Mouse (Mus musculus) bone marrow, adult 2 months (tissue): ENCODE measurements at regions not wholly inside any gene's neighbourhood (a gene's known extent, or its start where the extent isn't known, plus 50 kb on each side); places are given as distances from the start of the nearest gene placed in this dataset.
"Not testable (repeated sequence)": the region's sequence is repeated elsewhere in the genome, so short reads cannot be mapped to it uniquely, and the experiment has no call there.

ENCODE experiments used
- H3K27ac ChIP-seq: fragments of 200-500 bp; 2 replicates; pipeline ENCODE4 v1.5.1; 2012; ENCODE audit warnings: low read depth, mild to moderate bottlenecking, control low read depth, inconsistent platforms, low read length; ENCODE audit not compliant: control insufficient read depth, poor library complexity, insufficient read depth
- H3K4me1 ChIP-seq: fragments of 200-500 bp; 2 replicates; pipeline ENCODE4 v1.6.1; 2011; ENCODE audit warnings: low read length; ENCODE audit not compliant: control insufficient read depth, insufficient read depth
- H3K4me3 ChIP-seq: fragments of 200-500 bp; replicated peaks from 2 replicates; pipeline ENCODE3; 2011; ENCODE audit warnings: mild to moderate bottlenecking, low read depth, low read length, control low read depth; ENCODE audit not compliant: control insufficient read depth
- CTCF ChIP-seq: fragments of 200-500 bp; IDR thresholded peaks from 2 replicates; pipeline ENCODE4 v1.5.1; 2011; ENCODE audit warnings: low read length, control low read depth; ENCODE audit not compliant: control insufficient read depth, insufficient read depth
- POLR2A ChIP-seq: fragments of 200-500 bp; IDR thresholded peaks from 2 replicates; pipeline ENCODE4 v1.6.1; 2011; ENCODE audit warnings: low read depth, mild to moderate bottlenecking, control low read depth, low read length, borderline replicate concordance; ENCODE audit not compliant: control insufficient read depth
- WGBS: fragments of 180-500 bp; shearing (Covaris S2); methylation state at CpG from one replicate; pipeline ENCODE4 v1.1.7; 2018; 5-methylcytosine and 5-hydroxymethylcytosine counted together

DNA sequence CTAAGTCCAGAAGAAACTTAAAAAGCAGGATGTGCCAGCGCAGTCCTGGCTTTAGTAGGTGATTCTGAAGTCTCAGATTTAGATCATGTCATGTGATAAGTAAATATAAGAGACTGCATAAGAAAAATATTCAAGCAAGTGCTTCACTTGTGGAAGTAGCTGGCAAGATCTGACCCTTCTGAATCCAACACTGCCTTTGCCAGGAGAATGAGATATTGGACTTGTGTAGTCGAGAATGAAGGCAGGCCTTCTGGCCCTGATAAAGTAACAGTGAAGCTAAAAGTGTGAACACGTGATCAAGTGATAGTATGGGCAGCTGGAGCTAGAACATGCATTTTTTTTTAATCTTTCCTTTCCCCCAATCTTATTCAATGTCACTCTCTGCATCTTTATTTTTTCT lies 455.6 kb downstream of the Ets1 start:
- Histone ChIP-seq H3K27ac (no peak overlapping the region), H3K4me1 (no peaks in the 10 kb centered on the region), H3K4me3 (no peak overlapping the region)
- 73% methylated on average over 3 of the region's 3 CpGs for WGBS
- TF ChIP-seq POLR2A, result no peak
- TF ChIP-seq CTCF, result no peak

DNA sequence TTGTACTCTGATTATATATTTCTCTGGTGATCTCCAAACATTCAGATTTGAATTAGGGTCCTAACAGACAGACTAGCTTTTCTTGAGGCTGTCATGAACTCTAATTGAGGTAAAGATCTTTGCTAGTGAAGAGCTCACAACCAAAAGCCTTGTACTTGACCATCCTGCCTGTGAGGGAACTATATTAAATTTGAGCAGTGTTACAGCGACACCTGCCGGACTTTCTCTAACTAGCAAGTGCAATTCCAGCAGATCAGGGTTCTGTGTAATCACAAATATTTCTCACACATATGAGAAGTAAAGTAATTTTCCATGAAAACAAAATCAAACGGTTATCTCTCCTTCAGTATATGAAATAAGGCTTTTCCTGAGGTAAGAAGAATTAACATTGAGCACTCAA lies 459.6 kb downstream of the Ets1 start:
- no peaks in the 10 kb centered on the region for H3K4me1 ChIP-seq
- no peak overlapping the region for H3K27ac ChIP-seq
- TF ChIP-seq CTCF, result no peak
- TF ChIP-seq POLR2A, result no peak
- WGBS, result 0% methylated on average over 3 of the region's 3 CpGs
- H3K4me3 ChIP-seq, result no peak overlapping the region

DNA sequence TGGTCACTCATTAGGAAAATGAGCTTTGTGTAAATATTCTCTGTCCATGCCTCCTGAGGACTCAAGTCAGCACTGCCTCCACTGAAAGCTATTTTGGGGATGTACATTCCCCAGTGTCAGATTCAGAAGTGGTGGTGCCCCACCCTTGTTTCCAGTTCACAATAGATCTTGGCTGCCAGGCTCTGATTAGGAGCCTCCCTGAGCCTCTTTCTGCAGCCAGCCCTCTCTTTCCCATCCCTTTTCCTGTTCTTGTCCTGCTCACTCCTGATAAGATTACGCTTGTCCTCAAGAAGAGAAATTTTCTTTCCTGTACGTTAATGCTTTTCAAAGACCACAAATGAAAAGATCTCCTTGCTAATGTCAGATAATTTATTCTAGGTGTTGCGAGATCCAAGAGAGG lies 465.2 kb downstream of the Ets1 start:
- TF ChIP-seq CTCF (no peak), POLR2A (no peak)
- Histone ChIP-seq H3K27ac (no peak overlapping the region), H3K4me3 (no peak overlapping the region), H3K4me1 (no peaks in the 10 kb centered on the region)
- WGBS, result 46% methylated on average over 3 of the region's 3 CpGs

DNA sequence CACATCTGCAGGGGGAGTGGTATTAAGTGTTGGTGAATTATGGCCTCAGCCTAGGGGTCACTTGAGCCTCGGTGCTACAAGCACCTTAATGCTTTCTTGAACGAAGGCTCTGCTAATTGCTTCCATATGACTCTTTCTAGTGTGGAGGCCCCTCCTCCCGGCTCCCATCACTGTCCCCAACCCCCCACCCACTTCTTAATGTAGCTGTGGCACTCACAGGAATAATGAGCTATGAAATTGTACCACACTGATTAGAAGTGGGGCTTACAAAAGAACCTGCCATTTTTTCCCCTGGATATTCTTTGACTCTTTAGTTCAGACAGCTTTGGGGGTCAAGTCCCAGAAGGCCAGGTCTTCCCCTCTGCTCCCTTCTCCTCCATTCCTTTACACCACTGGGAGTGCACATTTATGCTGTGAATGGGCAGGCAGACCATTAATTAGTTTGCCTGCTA lies 468.6 kb downstream of the Ets1 start:
- no peaks in the 10 kb centered on the region for H3K4me1 ChIP-seq
- no peak overlapping the region for H3K4me3 ChIP-seq
- 71% methylated on average over 3 of the region's 3 CpGs for WGBS
- TF ChIP-seq CTCF (no peak), POLR2A (no peak)
- no peak overlapping the region for H3K27ac ChIP-seq

DNA sequence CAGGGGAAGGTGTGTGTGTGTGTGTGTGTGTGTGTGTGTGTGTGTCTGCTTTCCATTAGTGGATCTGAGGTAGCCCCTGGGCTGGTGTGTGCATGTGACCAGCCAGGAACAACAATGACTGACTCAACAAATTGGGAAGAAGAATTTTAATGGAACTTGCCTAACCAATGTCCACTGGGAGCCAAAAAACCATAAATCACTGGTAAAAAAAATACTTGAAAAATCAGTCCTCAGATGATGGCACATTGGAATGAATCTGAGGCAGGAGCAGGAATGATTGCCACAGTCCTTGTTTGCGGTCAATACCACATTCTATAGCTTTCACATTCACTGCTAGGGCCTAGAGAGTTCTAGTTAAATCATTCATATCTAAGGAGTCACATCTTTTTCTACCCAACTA lies 487.8 kb downstream of the Ets1 start:
- Histone ChIP-seq H3K4me3 (no peak overlapping the region), H3K4me1 (no peaks in the 10 kb centered on the region), H3K27ac (no peak overlapping the region)
- TF ChIP-seq POLR2A (no peak), CTCF (no peak)
- 79% methylated on average over 1 of the region's 1 CpGs for WGBS

DNA sequence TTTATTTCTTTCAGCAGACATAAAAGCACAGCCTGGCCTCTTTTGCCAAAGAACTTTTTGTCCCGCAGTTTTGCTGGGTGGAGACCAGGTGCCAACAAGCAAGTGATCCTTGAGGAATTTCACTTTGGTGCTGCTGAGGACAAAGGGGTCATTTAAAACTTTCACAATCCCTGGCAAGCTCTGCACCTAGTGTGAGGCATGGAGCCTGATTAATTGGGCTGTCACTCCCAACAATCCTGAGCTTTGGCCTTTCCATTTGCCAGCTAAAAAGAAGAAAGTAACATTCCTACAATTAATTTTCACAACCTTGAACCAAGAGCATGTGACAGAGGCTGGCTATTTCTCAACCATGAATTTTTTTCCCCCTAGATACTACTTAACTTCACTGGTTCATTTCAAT lies 516.2 kb downstream of the Ets1 start:
- 71% methylated on average over 1 of the region's 1 CpGs for WGBS
- Histone ChIP-seq H3K4me3 (no peak overlapping the region), H3K4me1 (no peaks in the 10 kb centered on the region), H3K27ac (no peak overlapping the region)
- TF ChIP-seq CTCF (no peak), POLR2A (no peak)

DNA sequence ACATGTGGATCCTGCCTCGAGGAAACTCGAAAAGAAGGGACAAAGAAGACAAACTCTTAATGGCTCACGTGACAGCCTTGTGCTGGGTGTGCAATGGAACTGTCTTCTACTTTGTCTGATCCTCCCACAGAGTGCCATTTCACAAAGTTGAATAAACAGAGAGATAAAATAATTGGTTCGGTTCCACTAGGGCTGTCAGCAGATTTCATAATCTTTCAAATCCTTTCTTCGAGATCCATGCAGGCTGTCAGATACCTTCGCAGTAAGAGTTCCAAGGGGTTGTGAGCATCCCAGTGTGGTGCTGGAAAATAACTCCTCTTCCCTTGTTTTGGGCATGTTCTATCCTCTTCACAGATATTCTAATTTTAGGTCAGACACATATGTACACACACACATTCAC lies 532.1 kb downstream of the Ets1 start:
- Histone ChIP-seq H3K27ac (no peak overlapping the region), H3K4me1 (no peaks in the 10 kb centered on the region), H3K4me3 (no peak overlapping the region)
- TF ChIP-seq POLR2A, result no peak
- no peak for TF ChIP-seq CTCF
- WGBS, result 75% methylated on average over 6 of the region's 6 CpGs

DNA sequence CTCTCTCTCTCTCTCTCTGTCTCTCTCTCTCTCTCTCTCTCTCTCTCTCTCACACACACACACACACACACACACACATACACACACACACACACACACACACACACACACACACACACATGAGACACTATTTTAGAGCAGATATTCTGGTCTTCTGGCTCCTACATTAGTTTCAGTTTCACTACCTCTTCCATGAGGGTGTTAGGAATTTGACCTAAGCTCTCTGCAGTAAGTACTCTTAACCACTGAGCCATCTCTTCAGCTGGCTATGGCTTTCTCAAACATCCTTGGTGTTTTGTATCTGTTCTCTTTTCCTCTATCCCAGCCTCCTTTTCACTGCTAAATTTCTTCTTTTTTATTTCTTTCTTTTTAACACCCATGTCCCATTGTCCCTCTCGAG lies 533.1 kb downstream of the Ets1 start:
- not testable (repeated sequence) for H3K27ac ChIP-seq, H3K4me1 ChIP-seq, H3K4me3 ChIP-seq
- WGBS, result 71% methylated on average over 1 of the region's 1 CpGs

DNA sequence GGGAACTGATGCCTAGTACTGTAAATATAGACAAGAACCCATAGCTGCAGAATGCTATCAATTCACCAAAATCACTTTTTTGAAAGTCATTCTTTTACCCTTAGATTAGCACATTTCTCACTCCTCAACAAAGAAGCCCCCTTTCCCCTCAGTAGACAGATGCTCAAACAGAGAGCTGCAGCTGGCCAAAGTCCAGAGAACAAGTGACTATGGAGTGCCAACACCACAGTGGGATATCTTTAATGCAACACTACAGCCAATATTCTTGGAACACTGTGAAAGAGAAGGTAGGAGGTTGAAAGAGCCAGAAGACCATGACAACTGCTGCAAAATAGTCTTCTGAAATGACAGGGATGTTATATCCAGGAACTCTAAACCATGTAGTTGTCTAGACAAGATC lies 544.0 kb downstream of the Ets1 start:
- Histone ChIP-seq H3K4me1 (no peaks in the 10 kb centered on the region), H3K4me3 (no peak overlapping the region), H3K27ac (no peak overlapping the region)
- TF ChIP-seq CTCF, result no peak
- TF ChIP-seq POLR2A, result no peak

DNA sequence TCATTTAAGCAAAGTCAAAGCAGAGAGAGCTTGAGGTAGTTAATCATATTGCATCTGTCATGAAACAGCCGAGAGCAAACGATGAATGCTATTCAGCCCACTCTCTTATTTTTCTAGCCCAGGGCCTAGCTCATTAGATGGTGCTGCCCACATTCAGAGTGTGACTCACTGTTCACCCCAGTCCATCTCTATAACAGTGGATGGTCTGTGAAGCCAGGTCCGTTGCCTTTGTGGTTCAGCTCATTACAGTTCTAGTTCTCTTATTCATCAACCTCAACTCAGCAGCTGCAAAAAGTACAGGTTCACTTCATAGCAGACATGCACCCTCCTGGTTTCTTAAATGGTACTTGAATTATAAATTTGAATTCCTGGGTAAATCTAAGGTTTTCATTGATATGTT lies 551.2 kb downstream of the Ets1 start:
- 79% methylated on average over 3 of the region's 3 CpGs for WGBS

More for the DNA sequence above, 551.2 kb downstream of the Ets1 start:
- H3K27ac ChIP-seq, result no peak overlapping the region
- no peaks in the 10 kb centered on the region for H3K4me1 ChIP-seq
- no peak overlapping the region for H3K4me3 ChIP-seq
- no peak for TF ChIP-seq POLR2A
- TF ChIP-seq CTCF, result no peak
